Mouse (Mus musculus) G1E-ER4 (cell line): ENCODE results near the gene Olfr190. TPM values are rescaled to one million over a fixed set of nuclear protein-coding genes. Genes with fewer than 3 reads are reported as not detected.
"Not testable (repeated sequence)": the region's sequence is repeated elsewhere in the genome, so short reads cannot be mapped to it uniquely, and the experiment has no call there.

ENCODE experiments used
- GATA1 ChIP-seq: IDR thresholded peaks from one replicate; pipeline ENCODE4 v1.8.0; 2012; ENCODE audit warnings: low read length, inconsistent platforms
- polyA plus RNA-seq: library from polyadenylated mRNA; stranded (reverse); fragments of >175 nt; gene quantifications from 2 replicates; pipeline ENCODE4 v1.2.3, GENCODE M21; 2012

Gene Olfr190
- polyA plus RNA-seq, result not detected in 2 replicates

GRCm38 (mm10) chr16:59077905-59078304 is at the start of gene Olfr190:
TSS of gene Olfr190 (minus strand) at chr16:59078005.
- TF ChIP-seq GATA1, result no peak

GRCm38 (mm10) chr16:59120969-59121368 is 43.2 kb upstream of the Olfr190 start, which contains the start of gene Olfr194:
TSS of gene Olfr194 (minus strand) at chr16:59121069.
- no peak for TF ChIP-seq GATA1

- no peak for TF ChIP-seq GATA1
Observed at GRCm38 (mm10) chr16:59111781-59112180, 34.0 kb upstream of the Olfr190 start, which contains the start of gene Olfr193. TSS of gene Olfr193 (minus strand) at chr16:59111881.

- no peak for TF ChIP-seq GATA1
Observed at GRCm38 (mm10) chr16:59105312-59105711, 27.5 kb upstream of the Olfr190 start.

- TF ChIP-seq GATA1, result not testable (repeated sequence)
Observed at GRCm38 (mm10) chr16:59089722-59090121, 11.9 kb upstream of the Olfr190 start, which contains the start of gene Olfr191. TSS of gene Olfr191 (minus strand) at chr16:59089822.

- no peak for TF ChIP-seq GATA1
Observed at GRCm38 (mm10) chr16:59073520-59073919, 4.3 kb downstream of the Olfr190 start.

GRCm38 (mm10) chr16:59071755-59072154 is 6.0 kb downstream of the Olfr190 start:
- no peak for TF ChIP-seq GATA1

- TF ChIP-seq GATA1, result no peak
Observed at GRCm38 (mm10) chr16:59048860-59049259, 28.9 kb downstream of the Olfr190 start.

GRCm38 (mm10) chr16:59047579-59047978 is 30.2 kb downstream of the Olfr190 start:
- TF ChIP-seq GATA1, result no peak

- peak; percentile 12 for TF ChIP-seq GATA1
Observed at GRCm38 (mm10) chr16:59045835-59046234, 32.0 kb downstream of the Olfr190 start.

- TF ChIP-seq GATA1, result no peak
Observed at GRCm38 (mm10) chr16:59039710-59040109, 38.1 kb downstream of the Olfr190 start, which contains the start of gene Olfr187. TSS of gene Olfr187 (minus strand) at chr16:59039767.

- no peak for TF ChIP-seq GATA1
Observed at GRCm38 (mm10) chr16:59030191-59030590, 47.6 kb downstream of the Olfr190 start, which contains the start of gene Olfr186. TSS of gene Olfr186 (minus strand) at chr16:59030291.

Other genes starting within 250 kb of the Olfr190 start
- gene Olfr177, start 203.2 kb downstream of the Olfr190 start, polyA plus RNA-seq, result not detected in 2 replicates
- gene Olfr178, start 185.9 kb downstream of the Olfr190 start, polyA plus RNA-seq, result not detected in 2 replicates
- not detected in 2 replicates for gene Olfr181, start 149.2 kb downstream of the Olfr190 start, polyA plus RNA-seq
- gene Olfr180, start 148.6 kb downstream of the Olfr190 start, polyA plus RNA-seq, result not detected in 2 replicates
- 0.08 TPM in 1 of 2 replicates, not detected in the other for gene Olfr183, start 82.6 kb downstream of the Olfr190 start, polyA plus RNA-seq
- not detected in 2 replicates for gene Olfr186, start 47.7 kb downstream of the Olfr190 start, polyA plus RNA-seq
- gene Olfr187, start 38.2 kb downstream of the Olfr190 start, polyA plus RNA-seq, result not detected in 2 replicates
- not detected in 2 replicates for gene Olfr191, start 11.8 kb upstream of the Olfr190 start, polyA plus RNA-seq
- gene Olfr193, start 33.9 kb upstream of the Olfr190 start, polyA plus RNA-seq, result not detected in 2 replicates
- gene Olfr194, start 43.1 kb upstream of the Olfr190 start, polyA plus RNA-seq, result not detected in 2 replicates
- gene Olfr195, start 69.0 kb upstream of the Olfr190 start, polyA plus RNA-seq, result not detected in 2 replicates
- not detected in 2 replicates for gene Olfr196, start 92.4 kb upstream of the Olfr190 start, polyA plus RNA-seq
- gene Olfr198, start 125.5 kb upstream of the Olfr190 start, polyA plus RNA-seq, result not detected in 2 replicates
- gene Olfr199, start 141.8 kb upstream of the Olfr190 start, polyA plus RNA-seq, result not detected in 2 replicates
- not detected in 2 replicates for gene Olfr201, start 194.6 kb upstream of the Olfr190 start, polyA plus RNA-seq
- not detected in 2 replicates for gene Olfr202, start 208.8 kb upstream of the Olfr190 start, polyA plus RNA-seq
- gene Olfr203, start 220.9 kb upstream of the Olfr190 start, polyA plus RNA-seq, result not detected in 2 replicates
- gene Olfr204, start 240.2 kb upstream of the Olfr190 start, polyA plus RNA-seq, result not detected in 2 replicates